Mouse (Mus musculus) neural tube, embryonic 13.5 days (tissue): ENCODE data around the gene Plekhm2. TPM values are rescaled to one million over a fixed set of nuclear protein-coding genes. Genes with fewer than 3 reads are reported as not detected.

Experiments
- ATAC-seq: fragments of 200-750 bp; cut with Nextera tagmentation; 2 replicates; pipeline ENCODE4 v1.8.0; 2017; ENCODE audit warnings: low read depth, mild to moderate bottlenecking, moderate TSS enrichment, moderate library complexity
- H3K27ac ChIP-seq: fragments of 300-500 bp; sonication (generic); replicated peaks from 2 replicates; pipeline ENCODE4 v1.5.1; 2015; ENCODE audit warnings: moderate library complexity, mild to moderate bottlenecking, inconsistent platforms
- H3K27me3 ChIP-seq: fragments of 300-500 bp; sonication (generic); 2 replicates; pipeline ENCODE4 v1.6.1; 2015; ENCODE audit warnings: mild to moderate bottlenecking, inconsistent platforms
- H3K36me3 ChIP-seq: fragments of 300-500 bp; sonication (generic); 2 replicates; pipeline ENCODE4 v1.6.1; 2015; ENCODE audit warnings: mild to moderate bottlenecking, inconsistent platforms
- H3K4me1 ChIP-seq: fragments of 300-500 bp; sonication (generic); replicated peaks from 2 replicates; pipeline ENCODE4 v1.6.1; 2015; ENCODE audit warnings: inconsistent platforms
- H3K4me2 ChIP-seq: fragments of 300-500 bp; sonication (generic); 2 replicates; pipeline ENCODE4 v1.6.1; 2015; ENCODE audit warnings: inconsistent platforms, mild to moderate bottlenecking, moderate library complexity
- H3K4me3 ChIP-seq: fragments of 300-500 bp; sonication (generic); 2 replicates; pipeline ENCODE4 v1.5.1; 2015; ENCODE audit warnings: mild to moderate bottlenecking, inconsistent platforms
- H3K9ac ChIP-seq: fragments of 300-500 bp; sonication (generic); 2 replicates; pipeline ENCODE4 v1.6.1; 2015; ENCODE audit warnings: moderate library complexity, mild to moderate bottlenecking, inconsistent platforms
- H3K9me3 ChIP-seq: fragments of 300-500 bp; sonication (generic); 2 replicates; pipeline ENCODE4 v1.6.1; 2016; ENCODE audit warnings: inconsistent platforms
- WGBS: fragments of 180-500 bp; shearing (Covaris S2); methylation state at CpG from one replicate; pipeline ENCODE4 v1.1.7; 2015; 5-methylcytosine and 5-hydroxymethylcytosine counted together
- polyA plus RNA-seq: library from polyadenylated mRNA; unstranded; fragments of >200 nt; fragmentation: Nextera tagmentation; extraction: Ambion mirVana; gene quantifications from 2 replicates; pipeline ENCODE4 v1.2.1, GENCODE M21; 2015

Plekhm2 gene
- polyA plus RNA-seq, 1 experiment from 2014 or later = 7.6 TPM

DNA sequence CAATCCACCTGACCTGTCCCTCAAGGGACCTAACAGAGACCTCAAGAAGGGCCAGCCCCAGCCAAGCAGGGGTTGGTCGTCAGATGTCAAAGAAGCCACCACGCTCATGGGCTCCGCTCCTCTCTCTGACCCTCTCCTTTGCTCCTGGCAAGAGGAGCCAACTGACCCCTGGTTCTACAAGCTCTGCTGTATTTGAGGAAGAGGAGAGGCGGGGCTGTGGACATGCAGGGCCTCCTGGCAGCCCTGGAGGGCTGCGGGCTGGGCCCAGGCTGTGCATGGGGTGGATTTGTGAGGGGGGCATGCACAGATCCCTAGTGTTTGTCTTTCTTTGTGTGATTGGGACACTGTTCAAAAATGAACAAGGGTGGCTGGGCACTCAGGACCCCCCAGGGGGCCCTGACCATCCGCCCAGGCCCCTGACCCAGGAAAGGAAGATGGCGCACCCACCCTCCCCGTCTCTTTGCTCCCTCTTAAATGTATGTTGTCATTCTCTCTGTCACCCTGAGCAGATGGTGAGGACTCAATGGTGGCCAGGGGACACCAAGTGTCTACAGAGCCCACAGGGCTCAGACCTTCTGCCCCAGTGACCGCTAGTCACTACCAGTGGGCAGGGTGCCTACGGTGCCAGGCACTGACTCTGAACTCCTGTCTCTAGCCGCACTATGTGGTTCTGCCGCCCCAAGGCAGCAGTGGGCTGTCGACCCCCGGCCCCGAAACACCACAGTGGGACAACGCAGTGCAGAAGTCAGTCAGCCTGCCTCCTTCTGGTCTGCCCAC lies 38.7 kb downstream of the Plekhm2 start:
- 91% methylated on average over 16 of the region's 16 CpGs for WGBS
- Histone ChIP-seq H3K4me3 (no peak overlapping the region), H3K9me3 (no peaks in the 10 kb centered on the region), H3K9ac (no peak overlapping the region), H3K27ac (no peak overlapping the region), H3K27me3 (no peaks in the 10 kb centered on the region), H3K36me3 (peaks cover 60% of the 10 kb centered on the region), H3K4me2 (no peak overlapping the region), H3K4me1 (0 out of 2 replicates have a peak, but pooled peaks cover 3% of the 10 kb centered on the region)
- no peak for ATAC-seq

DNA sequence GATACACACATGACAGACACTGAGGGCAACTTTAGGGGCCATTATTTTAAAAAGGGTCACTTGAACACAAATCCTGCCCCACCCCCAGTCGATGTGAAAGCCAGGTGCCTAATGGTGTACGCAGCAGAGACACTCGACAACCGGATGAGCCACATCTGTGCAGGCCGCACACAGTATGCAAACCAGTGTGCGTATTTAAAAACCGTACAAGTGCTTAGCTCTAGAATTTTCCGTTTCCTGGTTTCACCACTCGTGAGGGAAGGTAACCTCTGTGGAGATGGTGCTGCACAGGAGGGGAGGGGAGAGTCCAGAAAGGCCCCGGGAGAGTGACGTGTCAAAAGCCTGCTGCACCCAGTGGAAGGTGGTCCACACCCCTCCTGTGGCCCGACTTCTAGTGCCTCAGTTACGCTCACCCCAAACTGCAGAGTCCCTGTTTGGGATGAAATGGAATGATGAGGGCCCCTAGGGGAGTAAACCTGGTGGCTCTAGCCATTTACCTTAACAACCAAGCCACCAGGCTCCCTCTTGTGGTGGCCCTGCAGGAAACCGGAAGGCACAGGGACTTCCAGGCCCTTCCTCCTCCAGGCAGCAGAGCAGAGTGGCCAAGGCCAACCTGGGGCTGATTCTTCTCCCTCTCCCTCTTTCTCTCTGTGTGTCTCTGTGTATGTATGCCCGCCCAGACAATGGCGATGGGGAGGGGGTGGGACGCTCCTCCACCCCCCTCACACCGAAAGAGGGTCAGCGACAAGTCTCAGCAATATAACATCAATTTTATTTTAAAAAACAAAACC lies 39.5 kb downstream of the Plekhm2 start:
- Histone ChIP-seq H3K9me3 (no peaks in the 10 kb centered on the region), H3K27ac (no peak overlapping the region), H3K4me2 (no peak overlapping the region), H3K36me3 (peaks cover 52% of the 10 kb centered on the region), H3K4me1 (0 out of 2 replicates have a peak, but pooled peaks cover 3% of the 10 kb centered on the region), H3K27me3 (no peaks in the 10 kb centered on the region), H3K4me3 (no peak overlapping the region), H3K9ac (no peak overlapping the region)
- no peak for ATAC-seq
- 77% methylated on average over 19 of the region's 19 CpGs for WGBS

DNA sequence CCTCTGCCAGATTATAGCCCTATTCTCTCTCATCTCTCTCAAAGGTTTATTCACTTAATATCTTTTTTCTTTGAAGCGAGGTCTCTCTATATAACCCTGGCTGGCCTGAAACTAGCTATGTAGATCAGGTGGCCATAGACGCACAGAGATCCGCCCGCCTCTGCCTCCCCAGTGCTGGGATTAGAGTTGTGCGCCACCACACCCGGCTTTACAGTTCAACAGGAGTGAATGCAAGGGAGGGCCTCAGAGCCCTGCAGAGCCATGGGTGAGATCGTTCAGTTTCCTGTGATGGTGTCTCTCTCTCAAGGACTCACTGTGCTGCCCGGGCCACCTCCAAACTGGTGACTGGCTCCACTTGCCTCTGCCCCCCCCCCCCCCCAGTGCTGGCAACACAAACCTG lies 40.6 kb downstream of the Plekhm2 start:
- Histone ChIP-seq H3K36me3 (peaks cover 41% of the 10 kb centered on the region), H3K9ac (no peak overlapping the region), H3K4me2 (no peak overlapping the region), H3K27ac (no peak overlapping the region), H3K4me3 (no peak overlapping the region), H3K9me3 (no peaks in the 10 kb centered on the region), H3K27me3 (no peaks in the 10 kb centered on the region), H3K4me1 (0 out of 2 replicates have a peak, but pooled peaks cover 3% of the 10 kb centered on the region)
- 94% methylated on average over 8 of the region's 8 CpGs for WGBS
- ATAC-seq = no peak

DNA sequence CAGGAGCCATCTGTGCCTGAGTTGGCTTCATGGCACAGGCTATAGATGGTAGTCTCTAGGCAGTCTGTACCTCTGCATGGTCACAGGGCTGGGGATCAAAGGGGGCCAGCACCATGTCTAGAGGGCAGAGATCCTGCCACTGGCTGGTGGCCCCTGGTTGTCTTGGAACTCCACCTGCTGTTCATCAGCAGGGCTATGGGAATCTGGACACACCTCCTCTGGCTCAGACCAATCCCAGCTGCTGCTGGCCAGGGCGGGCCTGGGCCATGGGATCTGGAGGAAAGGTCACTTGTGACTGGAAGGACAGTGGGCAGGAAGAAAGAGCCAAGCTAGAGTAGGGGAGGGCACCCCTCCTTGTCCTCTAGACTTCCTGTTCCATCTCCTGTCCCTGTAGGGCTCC lies 41.0 kb downstream of the Plekhm2 start, which contains the start of gene Slc25a34:
TSS of gene Slc25a34 (minus strand) at position 156 of the 400 bp plus-strand sequence.
- WGBS = 62% methylated on average over 1 of the region's 1 CpGs
- H3K36me3 ChIP-seq = peaks cover 37% of the 10 kb centered on the region
- H3K4me1 ChIP-seq = 0 out of 2 replicates have a peak, but pooled peaks cover 3% of the 10 kb centered on the region
- H3K9me3 ChIP-seq = no peaks in the 10 kb centered on the region
- ATAC-seq = no peak
- H3K9ac ChIP-seq = no peak within 1 kb of the TSS
- no peaks in the 10 kb centered on the region for H3K27me3 ChIP-seq
- no peak within 1 kb of the TSS for H3K4me2 ChIP-seq
- H3K27ac ChIP-seq = no peak within 1 kb of the TSS
- H3K4me3 ChIP-seq = no peak within 1 kb of the TSS

DNA sequence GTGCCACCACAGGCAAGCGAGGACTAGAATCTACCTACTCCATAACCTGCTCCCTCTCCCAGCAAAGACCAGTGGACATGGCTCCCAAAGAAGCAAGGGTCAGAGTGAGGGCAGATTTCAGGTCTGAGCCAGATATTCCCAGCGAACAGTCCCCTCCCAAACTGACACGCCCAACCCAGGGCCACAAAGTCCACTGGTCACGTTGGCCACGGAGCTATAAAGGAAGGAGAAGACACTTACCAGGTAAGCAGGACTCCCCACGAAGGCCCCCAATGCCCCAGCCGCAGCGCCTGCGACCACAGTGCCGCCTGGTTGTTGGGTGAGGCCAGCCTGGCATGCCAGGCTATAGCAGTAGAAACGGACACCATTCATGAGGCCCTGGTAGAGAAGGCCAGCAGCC lies 41.7 kb downstream of the Plekhm2 start:
- Histone ChIP-seq H3K36me3 (peaks cover 30% of the 10 kb centered on the region), H3K4me2 (no peak overlapping the region), H3K9ac (no peak overlapping the region), H3K4me3 (no peak overlapping the region), H3K9me3 (no peaks in the 10 kb centered on the region), H3K27me3 (no peaks in the 10 kb centered on the region), H3K4me1 (peaks cover 6% of the 10 kb centered on the region; the same call in 1 of the 2 replicates), H3K27ac (no peak overlapping the region)
- no peak for ATAC-seq
- WGBS = 89% methylated on average over 11 of the region's 11 CpGs

DNA sequence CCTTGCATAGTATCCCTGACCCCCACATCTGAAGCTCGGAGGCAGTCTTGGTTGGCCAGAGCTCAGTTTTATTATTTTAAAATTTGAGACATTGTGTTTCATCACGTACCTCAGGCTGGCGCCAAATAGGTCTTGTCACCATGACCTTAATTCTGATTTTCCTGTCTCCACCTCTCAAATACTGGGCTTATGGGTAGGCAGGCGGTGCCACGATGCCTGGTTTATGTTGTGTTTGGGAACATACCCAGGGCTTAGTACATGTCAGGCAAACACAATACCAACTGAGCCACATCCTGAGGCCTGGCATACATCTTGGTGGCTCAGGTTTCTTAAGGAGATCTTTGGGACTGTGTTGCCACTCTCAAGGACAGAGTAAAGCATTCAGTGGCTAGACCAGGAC lies 42.1 kb downstream of the Plekhm2 start:
- no peak for ATAC-seq
- 88% methylated on average over 5 of the region's 5 CpGs for WGBS
- Histone ChIP-seq H3K4me3 (no peak overlapping the region), H3K27me3 (no peaks in the 10 kb centered on the region), H3K9ac (no peak overlapping the region), H3K27ac (no peak overlapping the region), H3K4me2 (no peak overlapping the region), H3K36me3 (peaks cover 26% of the 10 kb centered on the region), H3K4me1 (peaks cover 11% of the 10 kb centered on the region), H3K9me3 (no peaks in the 10 kb centered on the region)

DNA sequence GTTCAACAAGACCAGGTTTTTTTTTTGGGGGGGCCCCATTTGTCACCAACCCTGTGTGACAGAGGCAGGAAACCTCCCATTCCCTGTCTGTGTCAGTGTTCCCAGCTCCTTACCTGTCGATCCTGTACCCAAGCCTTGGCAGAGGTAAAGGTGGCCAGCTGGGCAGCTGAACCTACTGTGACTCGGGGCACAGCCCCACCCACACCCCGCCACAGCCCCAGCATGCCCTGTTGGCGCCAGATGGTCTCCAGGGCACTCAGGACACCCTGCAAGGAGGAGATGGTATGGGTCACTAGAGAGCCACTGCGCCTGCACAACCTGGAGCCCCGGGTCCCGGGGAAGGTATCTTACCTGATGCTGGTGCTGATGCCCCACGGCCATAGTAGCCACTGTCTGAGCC lies 42.6 kb downstream of the Plekhm2 start:
- Histone ChIP-seq H3K4me2 (no peak overlapping the region), H3K9me3 (no peaks in the 10 kb centered on the region), H3K36me3 (peaks cover 21% of the 10 kb centered on the region), H3K27me3 (no peaks in the 10 kb centered on the region), H3K9ac (no peak overlapping the region), H3K4me3 (no peak overlapping the region), H3K27ac (no peak overlapping the region), H3K4me1 (peaks cover 14% of the 10 kb centered on the region)
- no peak for ATAC-seq
- WGBS = 86% methylated on average over 8 of the region's 8 CpGs

DNA sequence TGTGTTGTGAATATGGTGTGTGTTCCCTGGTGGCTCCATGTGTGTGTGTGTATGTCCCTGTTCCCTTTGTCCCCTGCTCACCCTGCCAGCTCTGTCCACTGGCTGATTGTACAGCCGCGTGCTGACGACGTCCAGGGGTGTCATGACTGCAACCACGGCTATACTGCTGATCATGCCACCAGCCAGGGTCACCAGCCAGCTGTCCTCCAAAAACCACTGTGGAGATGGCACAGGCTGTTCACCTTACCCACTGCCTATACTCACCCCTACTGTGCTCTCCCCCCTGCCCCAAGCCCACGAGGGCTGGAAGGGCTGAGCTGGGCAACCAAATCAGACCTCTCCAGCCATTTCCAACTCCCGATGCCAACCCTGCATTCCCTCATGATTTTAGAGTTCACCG lies 43.4 kb downstream of the Plekhm2 start:
- 85% methylated on average over 8 of the region's 8 CpGs for WGBS

DNA sequence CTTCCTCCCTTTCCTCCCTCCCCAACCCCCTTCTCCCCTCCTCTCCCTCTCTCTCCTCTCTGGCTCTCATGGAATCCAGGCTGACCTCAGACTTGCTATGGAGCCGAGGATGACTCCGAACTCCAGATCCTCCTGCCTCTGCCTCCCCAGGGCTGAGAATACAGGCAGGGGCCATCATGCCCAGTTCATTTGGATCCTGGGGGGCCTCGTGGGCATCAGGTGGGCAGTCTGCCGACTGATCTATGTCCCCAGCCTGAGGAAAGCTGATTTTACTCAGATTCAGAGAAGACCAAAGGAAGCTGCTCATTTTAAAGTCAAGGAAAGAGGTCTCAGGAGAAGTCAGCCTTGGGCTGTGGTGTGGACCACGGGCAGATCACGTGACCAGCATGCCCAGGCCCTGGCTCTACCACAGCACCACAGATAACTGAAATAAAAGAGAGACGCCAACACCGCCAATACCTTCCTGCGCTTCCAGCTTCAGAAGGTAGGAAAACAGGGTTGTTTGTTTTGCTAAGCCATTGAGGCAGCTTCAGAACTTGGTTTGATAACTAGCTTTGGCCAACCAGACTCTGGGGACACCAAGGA lies 45.3 kb downstream of the Plekhm2 start:
- no peak overlapping the region for H3K9ac ChIP-seq
- H3K36me3 ChIP-seq = no peaks in the 10 kb centered on the region
- ATAC-seq = no peak
- H3K4me3 ChIP-seq = no peak overlapping the region
- H3K27me3 ChIP-seq = no peaks in the 10 kb centered on the region
- H3K9me3 ChIP-seq = no peaks in the 10 kb centered on the region
- peaks cover 14% of the 10 kb centered on the region for H3K4me1 ChIP-seq
- H3K27ac ChIP-seq = no peak overlapping the region
- no peak overlapping the region for H3K4me2 ChIP-seq
- WGBS = 91% methylated on average over 9 of the region's 9 CpGs

More for the DNA sequence above, 43.4 kb downstream of the Plekhm2 start:
- Histone ChIP-seq H3K9ac (no peak overlapping the region), H3K4me1 (peaks cover 14% of the 10 kb centered on the region), H3K9me3 (no peaks in the 10 kb centered on the region), H3K27ac (no peak overlapping the region), H3K4me2 (no peak overlapping the region), H3K4me3 (no peak overlapping the region), H3K27me3 (no peaks in the 10 kb centered on the region), H3K36me3 (peaks cover 13% of the 10 kb centered on the region)
- no peak for ATAC-seq

DNA sequence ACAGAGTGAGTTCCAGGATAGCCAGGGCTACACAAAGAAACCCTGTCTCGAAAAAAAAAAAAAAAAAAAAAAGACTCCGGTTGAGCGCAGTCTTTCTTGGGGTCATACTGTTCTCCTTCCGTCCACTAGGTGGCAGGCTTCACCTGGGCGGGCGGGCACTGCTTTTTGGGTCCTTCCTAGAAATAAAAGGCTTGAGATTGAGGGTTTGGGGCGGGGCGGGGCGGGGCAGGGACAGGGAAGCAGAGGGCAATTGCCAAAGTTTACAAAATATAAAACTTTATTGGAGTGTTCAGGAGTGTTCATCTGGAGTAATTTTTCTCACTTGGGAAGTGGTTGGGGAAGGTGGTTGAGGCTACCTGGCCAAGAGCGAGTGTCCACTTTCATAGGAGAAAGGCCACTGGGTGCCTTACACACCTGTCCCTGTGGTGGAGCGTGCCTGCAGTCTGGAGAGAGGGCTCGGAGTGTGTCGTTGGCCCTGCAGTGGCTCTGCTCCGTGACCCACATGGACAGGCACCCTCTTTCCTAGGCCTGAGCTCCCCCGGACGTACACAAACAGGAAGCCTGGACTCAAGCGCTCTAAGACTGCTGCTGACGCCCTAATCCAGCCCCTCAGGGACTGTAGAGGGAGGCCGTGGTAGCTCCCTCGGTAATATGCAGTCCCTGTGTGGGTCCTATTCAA lies 46.0 kb downstream of the Plekhm2 start, which contains the start of gene Tmem82:
TSS of gene Tmem82 (minus strand) at position 69 of the 679 bp plus-strand sequence.
- ATAC-seq = no peak; the same call in 1 of the 2 replicates
- no peaks in the 10 kb centered on the region for H3K36me3 ChIP-seq
- peak within 1 kb of the TSS; percentile 53 for H3K9ac ChIP-seq
- H3K27ac ChIP-seq = no peak within 1 kb of the TSS
- peaks cover 14% of the 10 kb centered on the region for H3K4me1 ChIP-seq
- H3K4me2 ChIP-seq = peak within 1 kb of the TSS; percentile 50
- WGBS = 30% methylated on average over 20 of the region's 20 CpGs
- H3K27me3 ChIP-seq = no peaks in the 10 kb centered on the region
- H3K4me3 ChIP-seq = peak within 1 kb of the TSS; percentile 5
- H3K9me3 ChIP-seq = no peaks in the 10 kb centered on the region

DNA sequence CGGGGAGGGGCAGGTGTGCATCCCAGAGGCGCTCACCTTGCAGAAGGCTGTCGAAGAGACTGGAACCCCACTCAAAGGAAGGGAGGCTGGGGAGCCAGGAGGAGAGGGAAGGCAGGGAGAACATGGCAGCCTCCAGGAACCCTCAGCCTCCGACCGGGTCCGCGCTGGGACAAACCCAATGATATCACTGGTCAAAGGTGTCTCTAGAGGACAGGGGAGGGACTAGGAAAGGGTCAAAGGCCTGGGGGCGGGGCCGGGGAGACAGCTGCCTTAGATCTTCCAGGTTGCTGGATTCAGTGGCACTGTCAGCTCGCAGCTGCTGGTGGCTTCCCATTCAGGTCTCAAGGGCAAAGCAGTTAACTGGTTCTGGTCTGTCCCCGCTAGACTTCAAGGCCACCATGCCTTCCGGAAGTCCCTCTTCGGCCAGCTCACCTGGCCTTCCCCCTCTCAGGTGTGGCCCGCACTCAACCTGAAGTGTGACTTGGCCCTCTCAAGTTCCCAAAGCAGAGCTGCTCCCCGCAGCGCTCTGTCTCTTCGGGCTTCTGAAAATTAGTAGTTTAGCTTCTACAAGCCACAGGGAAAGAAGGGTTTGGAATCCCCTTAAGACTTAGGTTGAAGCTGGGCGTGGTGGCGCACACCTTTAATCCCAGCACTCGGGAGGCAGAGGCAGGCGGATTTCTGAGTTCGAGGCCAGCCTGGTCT lies 46.7 kb downstream of the Plekhm2 start:
- H3K4me1 ChIP-seq = peaks cover 11% of the 10 kb centered on the region
- ATAC-seq = peak; percentile 46; the same call in 1 of the 2 replicates
- H3K27ac ChIP-seq = no peak overlapping the region
- no peaks in the 10 kb centered on the region for H3K9me3 ChIP-seq
- no peaks in the 10 kb centered on the region for H3K27me3 ChIP-seq
- 14% methylated on average over 22 of the region's 22 CpGs for WGBS
- H3K4me3 ChIP-seq = peak overlapping the region; percentile 5
- no peaks in the 10 kb centered on the region for H3K36me3 ChIP-seq
- H3K9ac ChIP-seq = peak overlapping the region; percentile 53
- H3K4me2 ChIP-seq = peak overlapping the region; percentile 50
